Mouse (Mus musculus) small intestine, adult 2 months (tissue): Measurements from ENCODE around the gene Masp1.

ENCODE experiments used
- CTCF ChIP-seq: fragments of 200-500 bp; IDR thresholded peaks from 2 replicates; pipeline ENCODE4 v1.5.1; 2012; ENCODE audit warnings: low read depth, mild to moderate bottlenecking, control low read depth, inconsistent platforms, low read length, moderate library complexity, mixed read lengths; ENCODE audit not compliant: insufficient replicate concordance, insufficient read length; ENCODE audit errors: extremely low read depth
- POLR2A ChIP-seq: fragments of 200-500 bp; IDR thresholded peaks from 2 replicates; pipeline ENCODE4 v1.6.1; 2012; ENCODE audit warnings: low read depth, mild to moderate bottlenecking, control low read depth, inconsistent platforms, low read length, moderate library complexity

GRCm38 (mm10) chr16:23412930-23413329, 107.7 kb downstream of the Masp1 start:
- TF ChIP-seq CTCF (no peak), POLR2A (no peak)
